Mouse (Mus musculus) urinary bladder, adult 2 months (tissue): ENCODE measurements around the gene Tomm5. TPM values are rescaled to one million over a fixed set of nuclear protein-coding genes. Genes with fewer than 3 reads are reported as not detected.
"Not testable (repeated sequence)": the region's sequence is repeated elsewhere in the genome, so short reads cannot be mapped to it uniquely, and the experiment has no call there.

Source experiments
- DNase-seq: peaks from one replicate; pipeline ENCODE4 v3.0.0; 2022; ENCODE audit warnings: low spot score
- polyA plus RNA-seq: library from polyadenylated mRNA; depleted of rRNA; stranded (reverse); fragments of >200 nt; gene quantifications from 2 replicates; pipeline ENCODE4 v1.2.3, GENCODE M21; 2012; rRNA removed

Gene Tomm5
- 116 and 146 TPM in 2 replicates for polyA plus RNA-seq

DNA sequence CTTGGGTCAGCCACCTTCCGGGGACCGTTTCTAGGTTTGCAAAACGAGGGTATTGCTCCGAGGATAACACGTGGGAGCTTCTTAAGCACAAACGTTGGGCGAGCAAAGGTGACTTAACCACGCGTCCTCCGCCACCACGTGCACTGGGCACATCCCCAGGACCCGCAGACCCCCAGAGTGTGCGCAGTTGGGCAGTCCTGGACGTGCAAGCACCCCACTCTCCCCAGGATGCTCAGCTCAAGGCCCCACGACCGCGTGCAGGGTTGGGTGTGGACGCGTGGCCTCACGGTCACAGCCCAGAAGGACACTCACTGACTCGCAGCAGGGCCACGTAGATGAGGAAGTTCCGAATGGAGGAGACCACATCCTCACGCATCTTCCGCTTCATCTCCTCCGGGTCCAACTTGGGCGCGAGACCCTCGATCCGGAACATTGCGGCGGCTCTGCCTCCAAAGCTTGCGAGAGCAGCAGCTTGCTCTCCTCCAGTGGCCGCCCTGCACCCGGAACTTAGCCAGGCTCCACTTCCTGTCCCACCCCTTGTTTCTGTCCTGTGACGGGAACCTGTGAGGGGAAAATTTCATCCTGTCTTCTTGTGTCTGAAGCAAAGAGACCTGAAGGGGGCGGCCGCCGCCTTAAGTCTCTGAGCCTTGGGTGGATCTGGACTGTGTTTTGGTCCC, at the start of gene Tomm5:
Gene Tomm5, minus strand, starts transcription at position 514 of the 677 bp plus-strand sequence.
- peak; percentile 78 for DNase-seq

GRCm38 (mm10) chr4:45156433-45156832, 48.5 kb upstream of the Tomm5 start:
- DNase-seq: no peak

DNA sequence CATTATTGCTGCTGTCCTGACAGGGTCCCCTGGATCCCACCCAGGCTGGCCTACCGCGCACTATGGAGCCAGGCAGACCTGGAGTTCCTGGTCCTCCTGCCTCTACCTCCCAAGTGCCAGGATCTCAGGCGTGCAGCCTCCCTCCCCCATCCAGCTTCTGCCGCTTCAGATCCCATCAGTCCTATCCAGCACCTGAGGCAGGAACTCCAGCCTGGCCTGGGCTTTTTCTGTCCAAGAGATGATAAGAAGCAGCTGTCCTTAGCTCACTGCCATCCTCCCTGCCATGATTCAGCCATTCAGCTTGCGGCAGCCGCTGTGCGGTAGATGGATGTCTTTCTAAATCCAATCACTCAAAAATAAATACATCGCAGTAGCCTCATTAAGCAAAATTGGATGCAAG, 35.1 kb upstream of the Tomm5 start:
- no peak for DNase-seq

DNA sequence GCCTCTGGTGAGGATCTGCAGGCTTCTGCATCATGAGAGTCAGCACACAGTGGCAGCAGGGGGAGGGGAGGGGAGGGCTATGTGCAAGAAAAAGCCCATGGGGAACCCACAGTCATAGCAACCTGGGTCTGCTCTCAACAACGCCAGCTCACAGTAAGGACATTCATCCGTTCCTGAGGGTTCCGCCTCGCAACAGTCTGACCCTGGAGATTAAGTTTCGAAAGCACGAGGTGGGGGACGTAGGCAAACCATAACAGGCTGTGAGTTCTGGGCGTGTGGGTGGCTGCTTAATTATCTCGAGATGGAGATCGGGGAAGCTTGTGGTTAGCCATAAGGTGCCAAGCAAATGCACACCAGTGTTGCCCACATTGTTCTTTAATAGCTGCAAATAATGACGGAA, 34.5 kb upstream of the Tomm5 start:
- DNase-seq: no peak

GRCm38 (mm10) chr4:45141835-45142234, 33.9 kb upstream of the Tomm5 start:
- DNase-seq: no peak

GRCm38 (mm10) chr4:45137636-45138035, 29.7 kb upstream of the Tomm5 start:
- DNase-seq: no peak

DNA sequence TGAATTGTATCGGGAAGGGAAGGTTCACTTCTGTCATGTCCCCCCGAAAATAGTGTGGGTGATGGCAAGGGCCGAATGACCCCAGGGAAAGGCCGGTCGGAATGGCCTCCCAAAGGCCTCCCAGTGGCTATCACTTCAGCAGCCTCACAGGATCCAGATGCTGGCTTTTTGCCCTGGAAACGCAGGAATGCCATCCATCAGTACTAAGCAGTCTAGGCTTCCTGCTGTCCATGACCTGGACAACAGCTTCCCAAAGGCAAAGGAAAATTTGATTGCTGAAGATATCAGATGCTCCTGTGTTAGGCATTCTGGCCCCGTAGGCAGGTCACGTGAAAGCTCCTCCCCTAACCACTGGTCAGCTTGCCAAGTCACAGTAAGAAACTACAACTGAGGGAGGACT, 26.6 kb upstream of the Tomm5 start:
- no peak for DNase-seq

DNA sequence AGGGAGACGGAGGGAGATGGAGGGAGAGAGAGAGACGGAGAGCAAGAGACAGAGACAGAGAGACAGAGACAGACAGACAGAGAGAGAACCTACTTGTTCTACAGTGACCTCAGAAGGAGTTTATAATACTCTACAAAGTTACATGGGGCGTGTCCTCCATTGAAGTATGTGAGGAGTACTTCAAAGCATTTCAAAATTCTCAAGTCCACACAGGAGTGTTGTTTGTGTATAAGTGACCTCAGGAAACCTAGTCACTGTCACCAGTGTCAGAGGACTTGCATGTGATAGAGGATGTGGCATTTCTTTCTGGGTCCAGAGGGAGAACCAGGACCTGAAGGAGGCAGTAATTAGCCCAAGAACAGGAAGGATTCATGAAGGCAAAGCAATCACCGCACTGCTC, 23.1 kb upstream of the Tomm5 start:
- DNase-seq: no peak

DNA sequence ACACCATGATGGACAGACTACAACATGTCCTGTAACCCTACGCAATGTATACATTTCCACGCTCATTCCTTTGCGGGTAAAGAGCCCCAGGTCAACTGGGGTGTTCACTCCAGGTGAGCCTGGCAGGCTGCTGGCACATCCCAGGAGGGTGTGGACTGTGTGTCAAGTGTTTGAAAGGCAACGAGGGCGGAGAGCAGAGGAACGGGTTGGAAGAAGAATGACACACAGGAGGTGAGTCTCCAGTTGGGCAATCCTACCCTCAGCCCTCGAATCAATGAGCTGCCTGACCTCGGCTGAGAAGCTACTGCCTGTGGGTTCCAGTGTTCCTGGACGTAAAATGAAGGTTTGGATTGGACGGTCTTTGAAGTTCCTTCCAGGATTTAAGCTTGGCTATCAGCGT, 13.4 kb upstream of the Tomm5 start:
- no peak for DNase-seq

DNA sequence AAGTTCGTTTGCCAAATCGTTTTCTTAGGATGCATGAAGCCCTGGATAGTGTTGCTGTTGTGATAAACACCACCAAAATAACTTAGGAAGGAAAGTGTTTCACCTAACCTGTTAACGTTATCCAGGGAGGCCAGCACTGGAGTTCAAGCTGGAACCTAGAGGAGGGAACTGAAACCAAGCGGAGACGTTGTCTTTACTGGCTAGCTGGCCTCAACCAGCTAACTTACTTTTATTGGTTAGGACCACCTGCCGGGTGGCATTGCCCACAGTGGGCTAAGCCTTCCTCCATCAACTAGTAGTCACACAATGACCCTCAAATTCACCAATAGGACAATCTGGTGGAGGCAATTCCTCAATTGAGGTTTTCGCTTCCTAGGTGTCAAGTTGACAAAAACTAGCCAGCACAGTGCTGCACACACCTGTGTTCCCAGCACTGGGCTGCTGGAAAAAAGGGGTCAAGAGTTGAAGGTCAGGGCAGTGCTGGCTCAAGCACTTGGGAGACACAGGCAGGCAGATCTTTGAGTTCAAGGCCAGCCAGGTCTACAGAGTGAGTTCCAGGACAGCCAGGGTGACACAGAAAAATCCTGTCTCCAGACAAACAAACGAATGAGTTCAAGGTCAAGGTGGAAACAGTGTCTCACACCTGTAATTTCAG, 669 bp upstream of the Tomm5 start:
- DNase-seq: no peak

DNA sequence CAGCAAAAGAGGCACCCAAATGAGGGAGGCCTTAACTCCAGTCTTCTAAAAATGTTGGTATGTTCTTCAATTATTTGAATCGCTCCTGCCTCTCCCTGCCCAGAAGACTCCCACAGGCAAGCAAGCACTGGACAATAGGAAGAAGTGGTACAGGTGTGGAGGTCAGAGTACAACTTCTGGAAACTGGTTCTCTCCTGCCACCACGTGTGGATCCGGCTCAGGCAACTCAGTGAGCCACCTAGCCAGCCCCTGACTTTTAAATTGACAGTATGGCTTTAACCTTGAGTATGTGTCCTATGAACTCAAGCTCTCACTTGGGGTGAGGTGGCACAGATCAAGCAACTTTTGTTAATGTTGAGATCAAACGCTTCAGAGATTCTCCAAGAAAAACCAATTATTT, 848 bp downstream of the Tomm5 start:
- DNase-seq: no peak

DNA sequence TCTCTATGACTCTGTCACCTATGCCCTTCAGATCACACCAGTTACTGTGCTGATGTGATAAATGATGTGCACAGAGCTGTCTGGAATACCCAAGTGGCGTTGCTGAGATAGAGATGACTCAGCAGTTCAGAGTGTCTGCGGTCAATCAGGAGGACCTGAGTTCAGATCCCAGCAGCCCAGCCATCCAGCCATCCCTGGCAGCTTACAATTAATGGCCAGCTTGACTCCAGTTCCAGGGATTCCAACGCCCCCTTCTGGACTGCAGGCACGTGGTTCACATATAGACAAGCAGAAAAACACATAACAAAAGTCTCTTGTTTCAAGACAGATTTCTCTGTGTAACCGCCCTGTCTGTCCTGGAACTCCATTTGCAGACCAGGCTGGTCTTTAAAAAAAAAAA, 1.5 kb downstream of the Tomm5 start:
- DNase-seq: no peak

DNA sequence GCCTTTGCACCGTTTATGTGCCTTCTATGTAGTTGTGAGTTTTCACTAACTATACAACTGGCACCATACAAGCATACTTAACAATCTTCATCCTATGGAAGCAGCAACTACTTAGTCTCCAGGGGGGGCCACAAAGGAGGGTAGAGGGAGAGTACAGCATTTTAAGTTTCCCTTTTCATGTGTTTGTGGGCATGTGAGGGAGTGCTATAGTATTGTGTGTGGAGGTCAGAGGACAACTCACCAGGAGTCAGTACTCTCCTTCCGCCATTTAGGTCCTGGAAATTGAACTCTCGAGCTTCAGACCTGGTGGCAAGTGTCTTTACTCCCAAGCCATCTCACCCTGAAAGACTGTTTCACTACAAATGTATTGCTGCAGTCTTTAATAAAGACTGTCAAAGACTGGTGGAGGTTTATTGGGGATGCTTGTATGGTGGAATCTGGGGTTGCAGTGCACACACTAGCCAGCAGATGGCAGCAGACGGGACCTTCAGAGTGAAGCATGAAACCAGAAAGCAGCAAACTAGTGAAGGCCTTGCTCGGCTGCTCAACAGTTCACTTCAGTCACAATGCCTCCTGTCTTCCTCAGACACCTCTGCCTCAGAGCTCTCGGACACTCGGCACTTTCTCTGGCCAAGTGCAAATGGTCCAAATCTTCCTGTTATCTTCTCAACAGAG, 10.6 kb downstream of the Tomm5 start:
- DNase-seq: peak; percentile 29

DNA sequence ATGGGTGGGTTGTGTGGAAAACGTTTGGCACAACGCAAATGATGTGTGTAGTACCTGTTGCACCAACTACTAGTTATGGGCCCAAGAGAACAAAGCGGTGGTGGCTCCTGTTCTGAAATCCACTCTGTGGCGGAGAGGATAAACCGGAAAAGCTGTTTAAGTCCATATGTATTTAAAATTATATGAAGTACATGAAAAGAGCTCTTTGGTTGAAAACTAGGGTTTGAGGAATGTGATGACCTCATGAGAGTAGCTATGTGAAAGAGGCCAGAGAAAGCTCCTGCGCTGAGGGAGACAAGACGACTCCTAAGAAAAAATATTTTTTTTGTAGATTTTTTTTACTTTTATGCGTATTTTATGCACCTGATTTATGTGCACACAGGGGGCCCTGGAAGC, 23.0 kb downstream of the Tomm5 start:
- no peak for DNase-seq

DNA sequence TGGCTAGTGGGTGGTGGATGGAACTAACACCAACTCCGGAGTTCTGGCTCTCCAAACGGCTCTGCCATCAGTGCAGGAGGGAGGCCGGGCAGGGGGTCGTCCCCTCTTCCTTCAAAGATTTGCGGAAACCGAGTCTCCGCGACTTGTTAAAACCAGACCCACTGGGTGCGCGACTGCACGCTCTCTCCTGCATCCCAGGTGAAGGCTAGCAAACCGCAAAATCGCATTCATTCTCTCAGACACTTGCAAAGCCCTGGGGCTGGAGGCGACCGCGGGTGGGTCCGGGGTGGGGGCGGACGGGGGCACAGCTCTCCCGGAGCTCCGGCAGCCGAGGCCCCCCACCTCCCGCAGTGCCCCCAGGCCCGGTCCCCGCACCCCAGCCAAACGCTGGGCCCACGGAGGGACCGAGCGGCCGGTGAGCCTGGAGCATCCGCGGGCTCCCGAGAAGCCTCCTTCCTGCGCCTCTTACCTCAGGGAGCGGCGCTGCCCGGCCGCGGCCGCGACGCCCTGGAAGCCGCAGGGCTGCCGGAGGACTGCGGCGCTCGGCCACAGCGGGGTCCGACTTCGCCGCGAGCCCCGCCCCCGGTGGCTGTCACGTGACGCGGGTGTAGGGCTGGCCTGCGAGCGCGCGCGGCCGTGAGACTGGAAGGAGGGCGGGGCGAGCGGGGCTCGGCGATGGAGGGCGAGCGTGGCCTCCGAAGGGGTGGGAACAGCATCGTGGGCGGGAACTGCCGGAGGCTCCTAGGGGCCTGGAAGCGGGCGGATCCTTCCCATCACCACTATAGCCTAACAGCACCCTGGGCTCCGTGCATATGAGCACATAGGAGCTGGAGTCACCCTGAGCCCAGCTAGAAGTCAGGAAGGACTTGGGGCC, 23.7 kb downstream of the Tomm5 start, which contains the start of gene Fbxo10:
Gene Fbxo10, minus strand, starts transcription at position 584 of the 874 bp plus-strand sequence.
- peak; percentile 81 for DNase-seq

- no peak for DNase-seq
These were observed 24.4 kb downstream of the Tomm5 start for GRCm38 (mm10) chr4:45083487-45083886.

DNA sequence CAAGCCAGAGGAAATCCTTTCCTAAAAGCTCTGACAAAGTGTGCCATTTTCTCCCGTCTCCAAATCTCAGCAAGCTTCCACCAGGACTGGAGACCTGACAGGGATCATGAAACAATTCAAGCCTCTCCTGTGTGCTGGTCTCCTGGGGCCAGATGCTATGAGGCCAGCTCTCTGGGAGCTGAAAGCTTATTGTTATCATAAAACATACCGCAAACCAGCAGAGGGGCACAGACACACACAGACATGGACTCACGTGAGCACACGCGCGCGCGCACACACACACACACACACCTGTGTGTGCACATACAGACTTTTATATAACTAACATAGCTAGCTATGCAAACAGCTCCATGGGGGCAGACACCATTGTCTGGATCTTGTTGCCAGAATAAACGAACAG, 25.0 kb downstream of the Tomm5 start:
- DNase-seq: no peak

DNA sequence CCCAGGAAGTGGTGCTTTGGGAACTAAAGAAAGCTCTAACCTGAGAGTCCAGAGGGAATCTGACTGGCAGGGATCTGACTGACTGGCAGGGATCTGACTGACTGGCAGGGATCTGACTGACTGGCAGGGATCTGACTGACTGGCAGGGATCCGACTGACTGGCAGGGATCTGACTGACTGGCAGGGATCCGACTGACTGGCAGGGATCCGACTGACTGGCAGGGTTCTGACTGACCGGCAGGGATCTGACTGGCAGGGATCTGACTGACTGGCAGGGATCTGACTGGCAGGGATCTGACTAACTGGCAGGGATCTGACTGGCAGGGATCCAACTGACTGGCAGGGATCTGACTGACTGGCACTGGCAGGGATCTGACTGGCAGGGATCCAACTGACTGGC, 26.9 kb downstream of the Tomm5 start:
- not testable (repeated sequence) for DNase-seq

- DNase-seq: no peak
These were observed 34.4 kb downstream of the Tomm5 start for GRCm38 (mm10) chr4:45073544-45073943.

GRCm38 (mm10) chr4:45072261-45072973, 35.5 kb downstream of the Tomm5 start:
- DNase-seq: no peak

DNA sequence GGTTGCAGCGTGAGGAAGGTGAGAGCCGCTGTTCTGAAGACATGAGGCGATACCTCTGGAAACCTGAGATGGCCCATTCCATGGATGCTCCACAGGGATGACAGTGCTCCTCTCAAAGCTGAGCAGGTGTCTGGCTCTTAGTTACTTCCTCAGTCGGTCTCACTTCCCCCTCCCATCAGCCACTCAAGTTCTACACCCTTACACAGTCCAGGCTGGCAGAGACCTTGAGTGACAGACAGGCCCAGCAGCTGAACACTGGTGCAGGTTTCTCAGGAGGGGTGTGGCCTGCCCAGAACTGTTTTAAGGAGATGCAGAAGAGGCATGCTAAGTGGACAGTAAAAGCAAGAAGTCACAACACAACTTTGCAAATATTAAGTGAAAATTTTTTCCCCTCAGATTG, 40.2 kb downstream of the Tomm5 start:
- DNase-seq: no peak
